Mouse (Mus musculus) adrenal gland, postnatal 10 days (tissue): ENCODE results near the gene Tmem176b. TPM values are rescaled to one million over a fixed set of nuclear protein-coding genes. Genes with fewer than 3 reads are reported as not detected.

Source experiments
- DNase-seq: peaks from one replicate; pipeline ENCODE4 v3.0.0; 2021; ENCODE audit warnings: mixed read lengths
- total RNA-seq, 2 experiments: library from RNA; stranded (reverse); gene quantifications; 2 replicates each; pipeline ENCODE4 v1.2.3; 2021

Gene Tmem176b
- total RNA-seq, 2 experiments from 2014 or later = 280 to 302 TPM

GRCm38 (mm10) chr6:48787867-48788266, 53.4 kb downstream of the Tmem176b start:
- DNase-seq = no peak

- no peak for DNase-seq
Observed at GRCm38 (mm10) chr6:48785601-48786000, 55.7 kb downstream of the Tmem176b start.

DNA sequence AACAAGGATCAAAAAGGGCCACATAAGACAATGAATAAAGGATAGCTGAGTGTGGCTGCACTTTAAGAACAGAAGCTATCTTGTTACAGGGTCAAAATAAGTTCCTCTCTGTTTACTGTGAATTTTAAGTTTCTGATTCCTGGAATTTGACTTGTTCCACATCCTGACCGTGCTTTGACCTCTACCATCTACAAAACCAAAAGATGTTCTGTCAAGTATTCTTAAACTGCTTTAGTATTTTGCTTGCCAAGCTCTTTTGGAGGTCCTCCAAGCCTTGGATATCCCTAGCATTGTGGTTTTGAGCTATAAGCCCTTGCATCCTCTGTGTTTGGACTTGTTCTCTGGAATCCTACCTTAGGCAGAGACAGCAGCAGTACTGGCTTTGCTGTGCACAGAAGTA, 56.1 kb downstream of the Tmem176b start:
- DNase-seq = peak; percentile 26

DNA sequence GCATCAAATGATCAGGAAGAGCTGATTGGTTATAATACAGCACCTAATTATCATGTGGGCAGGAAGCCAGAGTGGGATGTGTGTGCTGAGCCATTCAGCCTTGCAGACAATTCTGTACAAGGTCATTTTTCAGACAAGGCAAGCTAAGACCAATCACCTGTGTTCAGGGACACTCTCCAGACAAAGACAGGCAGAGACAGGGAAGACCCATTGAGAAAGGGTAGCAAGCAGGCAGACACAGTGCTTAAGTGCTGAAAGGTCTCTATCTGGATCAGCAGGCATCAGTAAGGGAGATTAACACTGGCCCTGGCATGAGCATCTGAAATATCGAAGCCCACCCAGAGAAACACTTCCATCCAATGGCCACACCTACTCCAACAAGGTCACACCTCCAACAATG, 56.9 kb downstream of the Tmem176b start:
- no peak for DNase-seq

Other genes starting within 250 kb of the Tmem176b start
- gene Repin1, start 247.6 kb downstream of the Tmem176b start, total RNA-seq = 10 to 100 TPM; 37.6 to 42.0 TPM
- gene Gm44965, start 247.6 kb downstream of the Tmem176b start, total RNA-seq = 1 to 10 TPM in 1 of 2 experiments, not detected in 1; 1.3 TPM
- gene Zfp775, start 239.4 kb downstream of the Tmem176b start, total RNA-seq = 1 to 10 TPM; 6.1 to 6.2 TPM
- 1 to 10 TPM; 1.7 to 3.6 TPM for gene AI854703, start 214.7 kb downstream of the Tmem176b start, total RNA-seq
- gene Gimap8, start 194.3 kb downstream of the Tmem176b start, total RNA-seq = 10 to 100 TPM; 11.7 to 14.8 TPM
- gene Gimap9, start 165.4 kb downstream of the Tmem176b start, total RNA-seq = 1 to 10 TPM; 9.0 TPM
- gene Gimap4, start 156.9 kb downstream of the Tmem176b start, total RNA-seq = 10 to 100 TPM; 50.2 to 52.8 TPM
- gene Gimap6, start 133.3 kb downstream of the Tmem176b start, total RNA-seq = 10 to 100 TPM; 70.8 to 75.9 TPM
- gene Gm28053, start 122.9 kb downstream of the Tmem176b start, total RNA-seq = 10 to 100 TPM in 1 of 2 experiments, 1 to 10 TPM in 1; 9.1 to 10.3 TPM
- gene Gimap7, start 122.9 kb downstream of the Tmem176b start, total RNA-seq = 1 to 10 TPM in 1 of 2 experiments, under 1 TPM in 1; 0.96 to 1.6 TPM
- gene Gimap1, start 102.4 kb downstream of the Tmem176b start, total RNA-seq = 10 to 100 TPM; 18.7 to 24.2 TPM
- 10 to 100 TPM; 14.2 to 19.5 TPM for gene Gimap5, start 95.3 kb downstream of the Tmem176b start, total RNA-seq
- 1 to 10 TPM; 4.5 to 5.4 TPM for gene Gimap3, start 70.6 kb downstream of the Tmem176b start, total RNA-seq
- gene Tmem176a, start 577 bp downstream of the Tmem176b start, total RNA-seq = 100 to 1,000 TPM; 138 to 148 TPM
- not detected for gene Aoc1, start 31.4 kb upstream of the Tmem176b start, total RNA-seq
- gene 1600015I10Rik, start 88.4 kb upstream of the Tmem176b start, total RNA-seq = under 1 TPM in 1 of 2 experiments, not detected in 1; 0.12 TPM
- not detected for gene Doxl2, start 133.5 kb upstream of the Tmem176b start, total RNA-seq
- not detected for gene Svs1, start 145.4 kb upstream of the Tmem176b start, total RNA-seq
- under 1 TPM; 0.55 to 0.84 TPM for gene Gpnmb, start 195.1 kb upstream of the Tmem176b start, total RNA-seq
- gene Malsu1, start 232.3 kb upstream of the Tmem176b start, total RNA-seq = 10 to 100 TPM; 45.7 to 52.5 TPM